Mouse (Mus musculus) forebrain, postnatal 0 days (tissue): Measurements from ENCODE around the gene Prss28. TPM values are rescaled to one million over a fixed set of nuclear protein-coding genes. Genes with fewer than 3 reads are reported as not detected.

Source experiments
- ATAC-seq: fragments of 200-750 bp; cut with Nextera tagmentation; 2 replicates; pipeline ENCODE4 v1.8.0; 2017; ENCODE audit warnings: mild to moderate bottlenecking, moderate library complexity
- DNase-seq: peaks from one replicate; pipeline ENCODE4 v3.0.0-alpha.2; 2015
- H3K27ac ChIP-seq: fragments of 300-500 bp; sonication (generic); 2 replicates; pipeline ENCODE4 v1.5.1; 2014; ENCODE audit warnings: low read depth, mild to moderate bottlenecking, antibody characterized with exemption, low read length, moderate library complexity, mixed read lengths
- H3K27me3 ChIP-seq: fragments of 300-500 bp; sonication (generic); 2 replicates; pipeline ENCODE4 v1.6.1; 2014; ENCODE audit warnings: mild to moderate bottlenecking, low read length, mixed read lengths; ENCODE audit not compliant: insufficient read depth
- H3K36me3 ChIP-seq: fragments of 300-500 bp; sonication (generic); 2 replicates; pipeline ENCODE4 v1.6.1; 2014; ENCODE audit warnings: mild to moderate bottlenecking, moderate library complexity; ENCODE audit not compliant: insufficient read depth
- H3K4me1 ChIP-seq: fragments of 300-500 bp; sonication (generic); 2 replicates; pipeline ENCODE4 v1.6.1; 2014; ENCODE audit warnings: antibody characterized with exemption; ENCODE audit not compliant: insufficient read depth
- H3K4me2 ChIP-seq: fragments of 300-500 bp; sonication (generic); 2 replicates; pipeline ENCODE4 v1.6.1; 2014; ENCODE audit warnings: low read depth, mild to moderate bottlenecking, moderate library complexity
- H3K4me3 ChIP-seq: fragments of 300-500 bp; sonication (generic); 2 replicates; pipeline ENCODE4 v1.5.1; 2014; ENCODE audit warnings: low read depth, low read length, mixed read lengths
- H3K9ac ChIP-seq: fragments of 300-500 bp; sonication (generic); 2 replicates; pipeline ENCODE4 v1.6.1; 2014; ENCODE audit warnings: mild to moderate bottlenecking
- H3K9me3 ChIP-seq: fragments of 300-500 bp; sonication (generic); 2 replicates; pipeline ENCODE4 v1.6.1; 2016; ENCODE audit warnings: low read length
- CTCF ChIP-seq: sonication (generic); IDR thresholded peaks from 2 replicates; pipeline ENCODE4 v1.5.1; 2016; ENCODE audit warnings: antibody characterized with exemption, control low read depth, low read depth
- WGBS: fragments of 180-500 bp; shearing (Covaris S2); extraction: QIAGEN DNeasy Blood & Tissue Kit; methylation state at CpG from one replicate; pipeline ENCODE4 v1.1.7; 2014; 5-methylcytosine and 5-hydroxymethylcytosine counted together
- polyA plus RNA-seq: library from polyadenylated mRNA; unstranded; fragments of >200 nt; fragmentation: Nextera tagmentation; extraction: Ambion mirVana; gene quantifications from 2 replicates; pipeline ENCODE4 v1.2.1, GENCODE M21; 2015
- total RNA-seq: library from RNA; depleted of rRNA; stranded (reverse); fragments of >200 nt; gene quantifications from 2 replicates; pipeline ENCODE4 v1.2.3, GENCODE M21; 2014; rRNA removed

The Prss28 gene
- not detected in 2 replicates for total RNA-seq
- polyA plus RNA-seq = not detected in 2 replicates

- Histone ChIP-seq H3K27me3 (no peaks in the 10 kb centered on the region), H3K27ac (no peak within 1 kb of the TSS), H3K4me1 (no peaks in the 10 kb centered on the region), H3K36me3 (no peaks in the 10 kb centered on the region), H3K9me3 (no peaks in the 10 kb centered on the region), H3K9ac (no peak within 1 kb of the TSS), H3K4me2 (no peak within 1 kb of the TSS), H3K4me3 (no peak within 1 kb of the TSS)
- TF ChIP-seq CTCF = no peak
- DNase-seq (no peak), ATAC-seq (no peak)
- WGBS = 81% methylated on average over 4 of the region's 4 CpGs
These were observed at the start of gene Prss28 for GRCm38 (mm10) chr17:25308346-25308745. Gene Prss28 (plus strand): TSS chr17:25308646.

GRCm38 (mm10) chr17:25264453-25264852, 44.0 kb upstream of the Prss28 start:
- Histone ChIP-seq H3K27me3 (no peaks in the 10 kb centered on the region), H3K9ac (no peak overlapping the region), H3K4me1 (no peaks in the 10 kb centered on the region), H3K4me3 (no peak overlapping the region), H3K4me2 (no peak overlapping the region), H3K36me3 (peaks cover 81% of the 10 kb centered on the region), H3K27ac (no peak overlapping the region), H3K9me3 (no peaks in the 10 kb centered on the region)
- ATAC-seq (peak; percentile 38; the same call in 1 of the 2 replicates), DNase-seq (no peak)
- peak; percentile 46 for TF ChIP-seq CTCF
- 66% methylated on average over 3 of the region's 3 CpGs for WGBS

- Histone ChIP-seq H3K9ac (no peak overlapping the region; the same call in 1 of the 2 replicates), H3K4me1 (peaks cover 21% of the 10 kb centered on the region), H3K27me3 (no peaks in the 10 kb centered on the region), H3K27ac (no peak overlapping the region), H3K4me2 (peak overlapping the region; percentile 89), H3K9me3 (no peaks in the 10 kb centered on the region), H3K4me3 (no peak overlapping the region), H3K36me3 (peaks cover 40% of the 10 kb centered on the region)
- TF ChIP-seq CTCF = no peak
- no peak for ATAC-seq
- 84% methylated on average over 2 of the region's 2 CpGs for WGBS
- no peak for DNase-seq
These were observed 37.6 kb upstream of the Prss28 start for GRCm38 (mm10) chr17:25270795-25271335.

- H3K4me2 ChIP-seq = peak overlapping the region; percentile 89
- H3K4me3 ChIP-seq = peak overlapping the region; percentile 94
- TF ChIP-seq CTCF = peak; percentile 24; the same call in 1 of the 2 replicates
- peak overlapping the region; percentile 99 for H3K9ac ChIP-seq
- H3K36me3 ChIP-seq = peaks cover 25% of the 10 kb centered on the region
- no peaks in the 10 kb centered on the region for H3K27me3 ChIP-seq
- H3K4me1 ChIP-seq = peaks cover 21% of the 10 kb centered on the region
- no peaks in the 10 kb centered on the region for H3K9me3 ChIP-seq
- DNase-seq (no peak), ATAC-seq (no peak)
- WGBS = 1% methylated on average over 10 of the region's 10 CpGs
- H3K27ac ChIP-seq = peak overlapping the region; percentile 98; the same call in 1 of the 2 replicates
These were observed 36.1 kb upstream of the Prss28 start for GRCm38 (mm10) chr17:25272326-25272725.

- H3K36me3 ChIP-seq = peaks cover 17% of the 10 kb centered on the region
- no peaks in the 10 kb centered on the region for H3K9me3 ChIP-seq
- TF ChIP-seq CTCF = no peak
- peak overlapping the region; percentile 89 for H3K4me2 ChIP-seq
- H3K9ac ChIP-seq = peak overlapping the region; percentile 99
- H3K4me1 ChIP-seq = peaks cover 21% of the 10 kb centered on the region
- H3K27me3 ChIP-seq = no peaks in the 10 kb centered on the region
- H3K4me3 ChIP-seq = peak overlapping the region; percentile 94
- WGBS = 2% methylated on average over 92 of the region's 92 CpGs
- peak; percentile 90 for ATAC-seq
- peak overlapping the region; percentile 98 for H3K27ac ChIP-seq
- DNase-seq = no peak
These were observed 35.3 kb upstream of the Prss28 start for GRCm38 (mm10) chr17:25272951-25273705.

GRCm38 (mm10) chr17:25273706-25274501, 34.5 kb upstream of the Prss28 start:
- ATAC-seq (peak; percentile 84), DNase-seq (peak; percentile 100)
- no peaks in the 10 kb centered on the region for H3K27me3 ChIP-seq
- TF ChIP-seq CTCF = peak; percentile 84
- H3K9ac ChIP-seq = peak overlapping the region; percentile 99
- no peaks in the 10 kb centered on the region for H3K9me3 ChIP-seq
- H3K36me3 ChIP-seq = peaks cover 9% of the 10 kb centered on the region
- H3K4me1 ChIP-seq = peaks cover 21% of the 10 kb centered on the region
- WGBS = 2% methylated on average over 41 of the region's 45 CpGs
- H3K27ac ChIP-seq = peak overlapping the region; percentile 98
- H3K4me3 ChIP-seq = peak overlapping the region; percentile 94
- peak overlapping the region; percentile 89 for H3K4me2 ChIP-seq
